Mouse (Mus musculus) embryonic facial prominence, embryonic 10.5 days (tissue): ENCODE results near the gene 3110082I17Rik. TPM values are rescaled to one million over a fixed set of nuclear protein-coding genes. Genes with fewer than 3 reads are reported as not detected.
"Not testable (repeated sequence)": the region's sequence is repeated elsewhere in the genome, so short reads cannot be mapped to it uniquely, and the experiment has no call there.

Experiments used
- DNase-seq: peaks from one replicate; pipeline ENCODE4 v3.0.0-alpha.2; 2017; ENCODE audit warnings: low spot score
- H3K27ac ChIP-seq: fragments of 300-500 bp; sonication (generic); replicated peaks from 2 replicates; pipeline ENCODE4 v1.5.1; 2016; ENCODE audit warnings: mild to moderate bottlenecking
- H3K27me3 ChIP-seq: fragments of 300-500 bp; sonication (generic); replicated peaks from 2 replicates; pipeline ENCODE4 v1.6.1; 2016; ENCODE audit warnings: low read depth, mild to moderate bottlenecking; ENCODE audit not compliant: poor library complexity, severe bottlenecking
- H3K36me3 ChIP-seq: fragments of 300-500 bp; sonication (generic); replicated peaks from 2 replicates; pipeline ENCODE4 v1.6.1; 2016; ENCODE audit warnings: mild to moderate bottlenecking, moderate library complexity
- H3K4me1 ChIP-seq: fragments of 300-500 bp; sonication (generic); 2 replicates; pipeline ENCODE4 v1.6.1; 2016
- H3K4me3 ChIP-seq: fragments of 300-500 bp; sonication (generic); 2 replicates; pipeline ENCODE4 v1.5.1; 2016; ENCODE audit warnings: mild to moderate bottlenecking, moderate library complexity
- H3K9me3 ChIP-seq: fragments of 300-500 bp; sonication (generic); 2 replicates; pipeline ENCODE4 v1.6.1; 2016; ENCODE audit warnings: mild to moderate bottlenecking
- WGBS: fragments of 180-500 bp; shearing (Covaris S2); methylation state at CpG from one replicate; pipeline ENCODE4 v1.1.7; 2016; 5-methylcytosine and 5-hydroxymethylcytosine counted together
- polyA plus RNA-seq: library from polyadenylated mRNA; unstranded; fragments of >200 nt; fragmentation: Nextera tagmentation; extraction: Ambion mirVana; gene quantifications from 2 replicates; pipeline ENCODE4 v1.2.1, GENCODE M21; 2016

3110082I17Rik gene
- polyA plus RNA-seq, 1 experiment from 2014 or later: 58.5 TPM

- no peaks in the 10 kb centered on the region for H3K36me3 ChIP-seq
Observed at GRCm38 (mm10) chr5:139351134-139351533, 109.2 kb downstream of the 3110082I17Rik start, which contains the start of gene Cox19. Gene Cox19 (minus strand): TSS chr5:139351418.

GRCm38 (mm10) chr5:139349713-139350112, 110.6 kb downstream of the 3110082I17Rik start:
- no peaks in the 10 kb centered on the region for H3K9me3 ChIP-seq
- H3K4me1 ChIP-seq: peaks cover 39% of the 10 kb centered on the region
- peaks cover 26% of the 10 kb centered on the region for H3K27me3 ChIP-seq
- WGBS: 79% methylated on average over 6 of the region's 6 CpGs
- DNase-seq: no peak
- no peak overlapping the region for H3K4me3 ChIP-seq
- H3K36me3 ChIP-seq: no peaks in the 10 kb centered on the region
- H3K27ac ChIP-seq: no peak overlapping the region

More at GRCm38 (mm10) chr5:139351134-139351533, 109.2 kb downstream of the 3110082I17Rik start, which contains the start of gene Cox19:
- Histone ChIP-seq H3K4me1 (peaks cover 39% of the 10 kb centered on the region), H3K27ac (0 out of 2 replicates have a peak within 1 kb of the TSS, but pooled peaks have one; percentile 57), H3K9me3 (no peaks in the 10 kb centered on the region), H3K27me3 (peaks cover 26% of the 10 kb centered on the region), H3K4me3 (no peak within 1 kb of the TSS)
- no peak for DNase-seq
- 57% methylated on average over 5 of the region's 5 CpGs for WGBS

- DNase-seq: no peak
- H3K4me3 ChIP-seq: no peak overlapping the region
- H3K9me3 ChIP-seq: no peaks in the 10 kb centered on the region
- 55% methylated on average over 1 of the region's 1 CpGs for WGBS
- peaks cover 8% of the 10 kb centered on the region for H3K36me3 ChIP-seq
- H3K27me3 ChIP-seq: peaks cover 22% of the 10 kb centered on the region
- H3K4me1 ChIP-seq: peaks cover 49% of the 10 kb centered on the region
- no peak overlapping the region for H3K27ac ChIP-seq
Observed at GRCm38 (mm10) chr5:139347225-139347624, 113.1 kb downstream of the 3110082I17Rik start.

- Histone ChIP-seq H3K27ac (peak overlapping the region; percentile 93), H3K4me3 (peak overlapping the region; percentile 87), H3K9me3 (no peaks in the 10 kb centered on the region), H3K36me3 (peaks cover 25% of the 10 kb centered on the region), H3K4me1 (peaks cover 33% of the 10 kb centered on the region), H3K27me3 (peaks cover 9% of the 10 kb centered on the region)
- no peak for DNase-seq
- 13% methylated on average over 5 of the region's 5 CpGs for WGBS
Observed at GRCm38 (mm10) chr5:139345364-139345714, 115.0 kb downstream of the 3110082I17Rik start.

GRCm38 (mm10) chr5:139344687-139345363, 115.5 kb downstream of the 3110082I17Rik start:
- no peaks in the 10 kb centered on the region for H3K9me3 ChIP-seq
- DNase-seq: peak; percentile 96
- H3K27ac ChIP-seq: peak overlapping the region; percentile 93
- H3K4me1 ChIP-seq: peaks cover 30% of the 10 kb centered on the region
- WGBS: under 1% methylated on average over 33 of the region's 33 CpGs
- peaks cover 30% of the 10 kb centered on the region for H3K36me3 ChIP-seq
- H3K27me3 ChIP-seq: peaks cover 9% of the 10 kb centered on the region
- H3K4me3 ChIP-seq: peak overlapping the region; percentile 87

GRCm38 (mm10) chr5:139344021-139344686, 116.2 kb downstream of the 3110082I17Rik start:
- DNase-seq: peak; percentile 88
- Histone ChIP-seq H3K4me3 (peak overlapping the region; percentile 87), H3K36me3 (peaks cover 37% of the 10 kb centered on the region), H3K27me3 (peaks cover 9% of the 10 kb centered on the region), H3K9me3 (no peaks in the 10 kb centered on the region), H3K27ac (peak overlapping the region; percentile 93), H3K4me1 (peaks cover 27% of the 10 kb centered on the region)
- 6% methylated on average over 12 of the region's 12 CpGs for WGBS

- Histone ChIP-seq H3K4me3 (no peak overlapping the region), H3K36me3 (peaks cover 85% of the 10 kb centered on the region), H3K4me1 (peaks cover 7% of the 10 kb centered on the region), H3K9me3 (no peaks in the 10 kb centered on the region), H3K27me3 (no peaks in the 10 kb centered on the region), H3K27ac (no peak overlapping the region)
- no peak for DNase-seq
- 88% methylated on average over 11 of the region's 11 CpGs for WGBS
Observed at GRCm38 (mm10) chr5:139338891-139339290, 121.4 kb downstream of the 3110082I17Rik start.

- no peaks in the 10 kb centered on the region for H3K27me3 ChIP-seq
- no peak overlapping the region for H3K4me3 ChIP-seq
- no peaks in the 10 kb centered on the region for H3K9me3 ChIP-seq
- peaks cover 85% of the 10 kb centered on the region for H3K36me3 ChIP-seq
- DNase-seq: no peak
- no peak overlapping the region for H3K27ac ChIP-seq
- H3K4me1 ChIP-seq: peaks cover 3% of the 10 kb centered on the region
- WGBS: 93% methylated on average over 3 of the region's 3 CpGs
Observed at GRCm38 (mm10) chr5:139338403-139338802, 121.9 kb downstream of the 3110082I17Rik start.

- Histone ChIP-seq H3K27me3 (no peaks in the 10 kb centered on the region), H3K4me3 (no peak overlapping the region), H3K27ac (no peak overlapping the region), H3K9me3 (no peaks in the 10 kb centered on the region), H3K4me1 (no peaks in the 10 kb centered on the region), H3K36me3 (peaks cover 84% of the 10 kb centered on the region)
- DNase-seq: no peak
- WGBS: 82% methylated on average over 13 of the region's 13 CpGs
Observed at GRCm38 (mm10) chr5:139337826-139338370, 122.4 kb downstream of the 3110082I17Rik start.

GRCm38 (mm10) chr5:139335634-139336033, 124.7 kb downstream of the 3110082I17Rik start:
- Histone ChIP-seq H3K27me3 (no peaks in the 10 kb centered on the region), H3K36me3 (peaks cover 63% of the 10 kb centered on the region), H3K9me3 (no peaks in the 10 kb centered on the region), H3K27ac (no peak overlapping the region), H3K4me3 (no peak overlapping the region), H3K4me1 (peaks cover 5% of the 10 kb centered on the region)
- DNase-seq: no peak
- 95% methylated on average over 4 of the region's 4 CpGs for WGBS

- H3K4me1 ChIP-seq, H3K27ac ChIP-seq, H3K4me3 ChIP-seq, DNase-seq, H3K27me3 ChIP-seq, H3K9me3 ChIP-seq: not testable (repeated sequence)
- peaks cover 50% of the 10 kb centered on the region for H3K36me3 ChIP-seq
- WGBS: 84% methylated on average over 10 of the region's 10 CpGs
Observed at GRCm38 (mm10) chr5:139334394-139334793, 125.9 kb downstream of the 3110082I17Rik start.

- H3K27ac ChIP-seq: no peak overlapping the region
- peaks cover 5% of the 10 kb centered on the region for H3K4me1 ChIP-seq
- H3K27me3 ChIP-seq: no peaks in the 10 kb centered on the region; the same call in 1 of the 2 replicates
- H3K9me3 ChIP-seq: no peaks in the 10 kb centered on the region
- no peak for DNase-seq
- H3K4me3 ChIP-seq: no peak overlapping the region
- WGBS: 84% methylated on average over 16 of the region's 16 CpGs
- peaks cover 41% of the 10 kb centered on the region for H3K36me3 ChIP-seq
Observed at GRCm38 (mm10) chr5:139333301-139334013, 126.9 kb downstream of the 3110082I17Rik start.
